Mouse (Mus musculus): Measurements from ENCODE around the gene Pygo2. TPM values are rescaled to one million over a fixed set of nuclear protein-coding genes. Genes with fewer than 3 reads are reported as not detected.

Gene Pygo2
- polyA plus RNA-seq, 1 experiment from 2014 or later = 45.5 TPM

- WGBS = 96% methylated on average over 7 of the region's 8 CpGs
- H3K4me3 ChIP-seq (ENCODE audit: low read depth, low read length) = no peak overlapping the region
- H3K9me3 ChIP-seq (ENCODE audit: control insufficient read depth, low read length) = no peaks in the 10 kb centered on the region
- peaks cover 44% of the 10 kb centered on the region for H3K36me3 ChIP-seq (ENCODE audit: control insufficient read depth, insufficient read depth, low read length)
- ATAC-seq (replicated peaks; ENCODE audit: low FRiP score, low TSS enrichment, low read depth) (no peak), DNase-seq (ENCODE audit: low spot score) (no peak)
- H3K9ac ChIP-seq (ENCODE audit: low read length) = no peak overlapping the region
- no peak overlapping the region for H3K27ac ChIP-seq (ENCODE audit: low read depth)
- H3K27me3 ChIP-seq (replicated peaks; ENCODE audit: control insufficient read depth, insufficient read depth, low read length) = no peaks in the 10 kb centered on the region
- no peak overlapping the region for H3K4me2 ChIP-seq (ENCODE audit: low read length)
- peaks cover 20% of the 10 kb centered on the region for H3K4me1 ChIP-seq (replicated peaks; ENCODE audit: control insufficient read depth, insufficient read depth, low read length)
These were observed 2.6 kb downstream of the Pygo2 start for GRCm38 (mm10) chr3:89432606-89433005.

- Histone ChIP-seq H3K4me1 (replicated peaks; ENCODE audit: control insufficient read depth, insufficient read depth, low read length) (peaks cover 20% of the 10 kb centered on the region), H3K9me3 (ENCODE audit: control insufficient read depth, low read length) (no peaks in the 10 kb centered on the region), H3K27ac (ENCODE audit: low read depth) (no peak overlapping the region), H3K4me3 (ENCODE audit: low read depth, low read length) (no peak overlapping the region), H3K9ac (ENCODE audit: low read length) (no peak overlapping the region), H3K36me3 (ENCODE audit: control insufficient read depth, insufficient read depth, low read length) (peaks cover 34% of the 10 kb centered on the region), H3K4me2 (ENCODE audit: low read length) (no peak overlapping the region), H3K27me3 (replicated peaks; ENCODE audit: control insufficient read depth, insufficient read depth, low read length) (no peaks in the 10 kb centered on the region)
- WGBS = 75% methylated on average over 11 of the region's 11 CpGs
- no peak for DNase-seq (ENCODE audit: low spot score)
- no peak for ATAC-seq (replicated peaks; ENCODE audit: low FRiP score, low TSS enrichment, low read depth)
These were observed 4.5 kb downstream of the Pygo2 start for GRCm38 (mm10) chr3:89434532-89434931.

DNA sequence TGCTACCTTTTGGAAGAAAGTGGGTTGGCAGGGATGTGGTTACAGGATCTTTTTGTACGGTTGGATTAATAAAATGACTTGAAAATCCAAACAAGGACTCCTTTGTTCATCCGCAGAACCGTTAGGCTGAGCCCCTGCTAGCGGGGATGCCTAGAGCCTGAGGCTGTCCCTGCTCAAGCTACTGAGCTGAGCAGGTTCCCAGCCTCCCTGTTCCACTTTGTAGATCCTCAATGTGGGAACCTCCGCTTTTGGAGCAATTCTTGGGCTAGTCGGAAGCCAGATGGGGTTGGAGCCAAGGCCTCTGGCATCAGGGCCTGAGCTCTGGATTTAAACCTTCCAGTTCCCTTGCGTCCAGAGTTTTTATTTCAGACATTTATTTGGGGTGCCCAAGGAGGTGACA is 5.0 kb downstream of the Pygo2 start:
- no peak overlapping the region for H3K27ac ChIP-seq (ENCODE audit: low read depth)
- no peak overlapping the region for H3K9ac ChIP-seq (ENCODE audit: low read length)
- ATAC-seq (replicated peaks; ENCODE audit: low FRiP score, low TSS enrichment, low read depth) = no peak
- no peaks in the 10 kb centered on the region for H3K9me3 ChIP-seq (ENCODE audit: control insufficient read depth, low read length)
- peaks cover 20% of the 10 kb centered on the region for H3K4me1 ChIP-seq (replicated peaks; ENCODE audit: control insufficient read depth, insufficient read depth, low read length)
- no peaks in the 10 kb centered on the region for H3K27me3 ChIP-seq (replicated peaks; ENCODE audit: control insufficient read depth, insufficient read depth, low read length)
- no peak overlapping the region for H3K4me2 ChIP-seq (ENCODE audit: low read length)
- DNase-seq (ENCODE audit: low spot score) = no peak
- H3K4me3 ChIP-seq (ENCODE audit: low read depth, low read length) = no peak overlapping the region
- H3K36me3 ChIP-seq (ENCODE audit: control insufficient read depth, insufficient read depth, low read length) = peaks cover 34% of the 10 kb centered on the region
- 81% methylated on average over 7 of the region's 7 CpGs for WGBS

DNA sequence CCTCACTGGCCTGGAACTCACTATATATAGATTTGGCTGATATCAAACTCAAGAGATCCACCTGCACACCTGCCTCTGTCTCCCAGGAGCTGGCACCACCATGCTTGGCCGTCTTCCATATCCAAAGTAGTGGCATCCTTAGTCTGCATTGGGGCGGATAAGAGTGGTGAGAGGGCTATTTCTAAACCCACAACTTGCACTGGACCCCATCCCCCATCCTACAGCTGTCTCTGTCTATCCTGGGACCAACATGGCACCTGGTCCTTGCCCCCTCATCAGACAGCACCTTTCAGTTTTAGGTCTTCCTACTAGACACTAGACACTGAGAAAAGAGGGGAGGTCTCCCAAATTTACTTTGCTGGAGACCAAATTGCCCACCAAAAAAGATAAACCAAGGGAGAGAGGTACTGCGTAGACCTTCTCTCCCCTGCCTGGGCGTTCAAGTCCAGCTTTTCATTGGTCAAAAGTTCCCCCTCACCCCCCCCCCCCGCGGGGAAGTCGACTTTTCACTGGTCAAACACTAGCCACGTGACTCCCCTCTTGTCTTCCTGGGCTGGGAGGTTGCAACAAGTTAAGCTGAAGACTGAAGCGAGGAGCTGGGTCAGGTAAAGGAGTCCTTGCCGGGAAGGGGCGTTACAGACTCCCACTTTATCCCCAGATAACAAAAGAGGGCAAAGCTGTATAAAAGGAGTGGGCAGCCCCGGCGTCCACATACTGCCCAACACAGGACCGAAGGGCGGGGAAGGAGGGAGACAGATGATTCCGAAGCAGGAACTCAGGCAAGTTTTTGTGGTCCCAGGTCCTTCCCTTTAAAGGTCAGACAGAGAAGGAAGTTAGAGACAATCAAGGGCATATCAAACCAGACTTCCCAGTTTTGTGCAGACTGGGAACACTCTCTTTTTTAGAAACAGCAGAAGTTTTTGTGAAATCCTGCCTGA is 6.4 kb downstream of the Pygo2 start, which contains the start of gene Pbxip1:
Gene Pbxip1 (plus strand): TSS at position 531 of the 938 bp plus-strand sequence.
- WGBS = 5% methylated on average over 16 of the region's 16 CpGs
- Histone ChIP-seq H3K9me3 (ENCODE audit: control insufficient read depth, low read length) (no peaks in the 10 kb centered on the region), H3K36me3 (ENCODE audit: control insufficient read depth, insufficient read depth, low read length) (peaks cover 36% of the 10 kb centered on the region), H3K4me1 (replicated peaks; ENCODE audit: control insufficient read depth, insufficient read depth, low read length) (peaks cover 14% of the 10 kb centered on the region), H3K27me3 (replicated peaks; ENCODE audit: control insufficient read depth, insufficient read depth, low read length) (no peaks in the 10 kb centered on the region), H3K4me2 (ENCODE audit: low read length) (peak within 1 kb of the TSS; percentile 58), H3K9ac (ENCODE audit: low read length) (peak within 1 kb of the TSS; percentile 56), H3K27ac (ENCODE audit: low read depth) (peak within 1 kb of the TSS; percentile 58), H3K4me3 (ENCODE audit: low read depth, low read length) (peak within 1 kb of the TSS; percentile 50)
- ATAC-seq (replicated peaks; ENCODE audit: low FRiP score, low TSS enrichment, low read depth) = peak; percentile 84
- peak; percentile 78 for DNase-seq (ENCODE audit: low spot score)

GRCm38 (mm10) chr3:89437269-89437668 is 7.3 kb downstream of the Pygo2 start:
- peak overlapping the region; percentile 58 for H3K27ac ChIP-seq (ENCODE audit: low read depth)
- no peak for DNase-seq (ENCODE audit: low spot score)

DNA sequence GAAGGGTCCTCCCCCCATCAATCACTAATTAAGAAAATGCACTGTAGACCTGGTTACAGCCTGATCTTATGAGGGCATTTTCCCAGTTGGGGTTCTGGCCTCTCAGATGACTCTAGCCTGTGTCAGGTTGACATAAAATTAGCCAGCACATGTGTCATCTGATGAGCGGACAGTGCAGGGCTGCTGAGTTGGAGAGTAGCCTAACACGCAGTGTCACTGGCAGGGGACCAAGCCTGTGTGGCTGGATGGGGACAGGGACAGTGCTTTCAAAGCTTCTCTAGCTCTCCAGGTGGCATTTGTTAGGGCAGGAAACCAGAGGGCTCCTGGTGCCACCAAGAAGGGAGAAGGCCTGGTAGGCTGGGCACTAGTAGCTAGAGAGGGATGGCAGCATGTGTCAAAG is 10.7 kb downstream of the Pygo2 start:
- ATAC-seq (replicated peaks; ENCODE audit: low FRiP score, low TSS enrichment, low read depth) (no peak), DNase-seq (ENCODE audit: low spot score) (no peak)
- Histone ChIP-seq H3K4me3 (ENCODE audit: low read depth, low read length) (no peak overlapping the region), H3K9me3 (ENCODE audit: control insufficient read depth, low read length) (no peaks in the 10 kb centered on the region), H3K27ac (ENCODE audit: low read depth) (no peak overlapping the region), H3K9ac (ENCODE audit: low read length) (no peak overlapping the region), H3K36me3 (ENCODE audit: control insufficient read depth, insufficient read depth, low read length) (peaks cover 18% of the 10 kb centered on the region), H3K4me2 (ENCODE audit: low read length) (no peak overlapping the region), H3K27me3 (replicated peaks; ENCODE audit: control insufficient read depth, insufficient read depth, low read length) (no peaks in the 10 kb centered on the region), H3K4me1 (replicated peaks; ENCODE audit: control insufficient read depth, insufficient read depth, low read length) (peaks cover 10% of the 10 kb centered on the region)
- 100% methylated on average over 2 of the region's 2 CpGs for WGBS

More at GRCm38 (mm10) chr3:89437269-89437668, 7.3 kb downstream of the Pygo2 start:
- Histone ChIP-seq H3K4me2 (ENCODE audit: low read length) (peak overlapping the region; percentile 58), H3K9me3 (ENCODE audit: control insufficient read depth, low read length) (no peaks in the 10 kb centered on the region), H3K9ac (ENCODE audit: low read length) (peak overlapping the region; percentile 56), H3K36me3 (ENCODE audit: control insufficient read depth, insufficient read depth, low read length) (peaks cover 34% of the 10 kb centered on the region), H3K27me3 (replicated peaks; ENCODE audit: control insufficient read depth, insufficient read depth, low read length) (no peaks in the 10 kb centered on the region), H3K4me3 (ENCODE audit: low read depth, low read length) (peak overlapping the region; percentile 50), H3K4me1 (replicated peaks; ENCODE audit: control insufficient read depth, insufficient read depth, low read length) (peaks cover 10% of the 10 kb centered on the region)
- ATAC-seq (replicated peaks; ENCODE audit: low FRiP score, low TSS enrichment, low read depth) = no peak
- WGBS = 36% methylated on average over 5 of the region's 5 CpGs

DNA sequence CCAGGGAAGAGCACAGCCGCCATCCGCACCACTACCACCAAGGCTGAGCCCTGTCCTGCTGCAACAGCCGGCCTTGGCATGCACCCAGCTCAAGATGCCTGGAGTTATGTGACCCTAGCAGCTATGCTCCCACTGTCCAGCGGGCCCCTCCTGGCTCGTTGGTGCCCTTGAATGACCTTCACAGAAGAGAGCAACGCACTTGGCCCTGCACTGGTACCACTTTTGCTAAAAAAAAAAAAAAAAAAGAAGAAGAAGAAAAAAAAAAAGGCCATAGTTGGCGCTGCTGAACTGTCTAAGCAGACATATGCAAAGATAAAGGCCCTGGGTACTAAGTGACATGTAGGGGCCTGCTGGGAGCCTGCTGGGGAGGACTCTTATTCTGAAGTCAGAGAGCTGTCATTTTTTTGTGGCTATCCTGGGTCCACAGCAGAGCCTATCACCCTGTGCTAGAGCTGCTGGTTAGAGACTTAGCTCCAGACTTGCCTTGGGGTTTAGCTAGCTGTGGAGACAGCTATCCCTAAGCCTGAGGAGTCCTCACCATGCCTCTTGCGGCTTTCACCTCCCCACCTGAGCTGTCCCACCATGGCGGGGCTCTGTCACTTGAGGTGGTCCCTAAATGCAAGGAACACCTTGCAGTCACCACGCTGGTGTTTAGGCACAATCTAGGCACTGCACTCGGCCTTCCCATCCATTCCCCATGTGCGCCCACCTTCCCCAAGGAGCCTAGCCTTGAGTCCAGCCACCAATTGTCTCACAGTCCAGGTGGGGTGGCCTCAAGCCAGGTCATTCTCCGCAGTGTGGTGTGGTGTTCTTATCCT is 18.9 kb downstream of the Pygo2 start:
- Histone ChIP-seq H3K27ac (ENCODE audit: low read depth) (no peak overlapping the region), H3K9me3 (ENCODE audit: control insufficient read depth, low read length) (no peaks in the 10 kb centered on the region), H3K4me3 (ENCODE audit: low read depth, low read length) (no peak overlapping the region), H3K4me1 (replicated peaks; ENCODE audit: control insufficient read depth, insufficient read depth, low read length) (0 out of 2 replicates have a peak, but pooled peaks cover 4% of the 10 kb centered on the region), H3K9ac (ENCODE audit: low read length) (no peak overlapping the region), H3K36me3 (ENCODE audit: control insufficient read depth, insufficient read depth, low read length) (peaks cover 29% of the 10 kb centered on the region), H3K27me3 (replicated peaks; ENCODE audit: control insufficient read depth, insufficient read depth, low read length) (no peaks in the 10 kb centered on the region), H3K4me2 (ENCODE audit: low read length) (no peak overlapping the region)
- 63% methylated on average over 13 of the region's 13 CpGs for WGBS
- ATAC-seq (replicated peaks; ENCODE audit: low FRiP score, low TSS enrichment, low read depth) (no peak), DNase-seq (ENCODE audit: low spot score) (no peak)

GRCm38 (mm10) chr3:89449541-89449940 is 19.5 kb downstream of the Pygo2 start:
- Histone ChIP-seq H3K27me3 (replicated peaks; ENCODE audit: control insufficient read depth, insufficient read depth, low read length) (no peaks in the 10 kb centered on the region), H3K4me2 (ENCODE audit: low read length) (no peak overlapping the region), H3K4me1 (replicated peaks; ENCODE audit: control insufficient read depth, insufficient read depth, low read length) (0 out of 2 replicates have a peak, but pooled peaks cover 4% of the 10 kb centered on the region), H3K36me3 (ENCODE audit: control insufficient read depth, insufficient read depth, low read length) (peaks cover 26% of the 10 kb centered on the region), H3K9ac (ENCODE audit: low read length) (no peak overlapping the region), H3K4me3 (ENCODE audit: low read depth, low read length) (no peak overlapping the region), H3K9me3 (ENCODE audit: control insufficient read depth, low read length) (no peaks in the 10 kb centered on the region), H3K27ac (ENCODE audit: low read depth) (no peak overlapping the region)
- WGBS = 48% methylated on average over 7 of the region's 7 CpGs
- ATAC-seq (replicated peaks; ENCODE audit: low FRiP score, low TSS enrichment, low read depth) (0 out of 2 replicates have a peak, but pooled peaks have one; percentile 32), DNase-seq (ENCODE audit: low spot score) (peak; percentile 85)

Measured in intestine, embryonic 14.5 days (tissue).